Mouse (Mus musculus): ENCODE measurements at regions not wholly inside any gene's neighbourhood (a gene's known extent, or its start where the extent isn't known, plus 50 kb on each side); places are given as distances from the start of the nearest gene placed in this dataset.
"Not testable (repeated sequence)": the region's sequence is repeated elsewhere in the genome, so short reads cannot be mapped to it uniquely, and the experiment has no call there.

- DNase-seq: no peak
These were observed 121.6 kb upstream of the Cst10 start for GRCm38 (mm10) chr2:149283274-149283673.

- DNase-seq: no peak
These were observed 120.7 kb upstream of the Cst10 start for GRCm38 (mm10) chr2:149284199-149284598.

DNA sequence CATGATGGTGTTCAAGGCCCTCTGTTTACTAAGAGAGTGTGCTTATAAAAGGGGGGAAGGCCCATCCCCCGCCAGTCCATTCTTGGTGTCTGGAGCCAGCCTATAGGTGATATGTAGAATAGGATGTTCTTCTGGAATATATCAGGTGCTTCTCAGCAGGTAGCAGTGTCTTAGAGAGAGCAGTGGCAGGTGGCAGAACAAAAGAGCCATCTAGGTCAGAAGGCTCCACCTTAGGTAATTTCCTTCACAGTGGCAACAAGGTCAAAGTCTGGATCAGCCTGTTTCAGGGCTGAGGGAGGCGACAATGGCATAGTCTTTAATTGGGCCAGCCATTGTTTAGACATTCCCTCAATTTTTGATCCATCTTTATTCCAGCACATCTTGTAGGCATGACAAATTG, 107.9 kb upstream of the Cst10 start:
- DNase-seq: not testable (repeated sequence)

GRCm38 (mm10) chr2:149305553-149305952, 99.3 kb upstream of the Cst10 start:
- DNase-seq: no peak

DNA sequence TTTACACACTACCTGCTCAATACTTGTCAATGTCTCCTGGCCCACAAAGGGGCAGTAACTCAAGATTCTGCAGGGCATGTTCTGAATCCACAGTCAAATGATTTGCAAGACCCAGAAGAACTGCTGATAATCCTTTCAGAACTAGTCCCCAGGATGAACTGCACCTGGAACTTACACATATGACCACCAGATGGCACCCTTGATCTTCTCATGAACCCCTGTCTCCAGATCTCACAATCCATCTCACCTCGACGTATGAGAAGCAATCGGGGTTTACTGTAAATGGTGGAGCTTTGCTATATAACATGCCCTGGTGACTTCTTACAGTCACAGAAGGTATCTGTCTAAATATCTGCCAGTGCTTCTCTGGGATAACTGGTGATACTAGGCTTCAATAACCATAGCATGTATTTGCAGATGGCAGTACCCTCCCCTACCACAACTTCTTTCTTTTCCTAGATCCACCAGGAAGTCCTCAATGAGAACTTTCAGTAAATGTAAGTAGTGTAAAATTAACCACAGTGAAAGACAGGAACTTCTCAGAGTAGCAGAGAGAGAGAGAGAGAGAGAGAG, 54.5 kb upstream of the Cst10 start:
- DNase-seq: peak in 1 of 2 experiments; percentile 9
